Mouse (Mus musculus): ENCODE results near the gene Phactr3. TPM values are rescaled to one million over a fixed set of nuclear protein-coding genes. Genes with fewer than 3 reads are reported as not detected.

Phactr3 gene
- polyA plus RNA-seq, 1 experiment, result not detected

- TF ChIP-seq GATA1 (IDR thresholded peaks at IDR 0.05; ENCODE audit: low read length), result no peak
These were observed 89.4 kb downstream of the Phactr3 start for GRCm38 (mm10) chr2:178208186-178208600.

GRCm38 (mm10) chr2:178213826-178214225 is 95.1 kb downstream of the Phactr3 start:
- no peak for TF ChIP-seq GATA1 (IDR thresholded peaks at IDR 0.05; ENCODE audit: low read length)

GRCm38 (mm10) chr2:178214531-178214930 is 95.8 kb downstream of the Phactr3 start:
- no peak for TF ChIP-seq GATA1 (IDR thresholded peaks at IDR 0.05; ENCODE audit: low read length)

DNA sequence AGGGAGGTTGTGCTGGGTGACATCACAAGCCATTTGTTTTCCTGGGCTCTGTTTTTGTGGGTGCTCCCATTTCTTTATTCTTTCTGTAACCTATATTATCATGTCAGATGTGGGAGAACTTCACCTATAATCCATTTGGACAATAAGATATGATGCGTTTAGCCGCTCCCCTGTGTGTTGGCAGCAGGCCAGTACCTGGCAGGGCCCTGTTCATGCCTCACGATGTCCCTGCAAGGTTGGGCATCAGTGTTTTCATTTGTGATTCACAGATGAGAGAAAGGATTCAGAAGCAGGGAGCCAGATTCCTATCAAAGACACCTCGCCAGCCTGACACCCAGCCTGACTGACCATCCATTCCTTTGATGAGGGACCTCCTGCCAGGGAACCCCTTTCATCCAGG is 99.7 kb downstream of the Phactr3 start:
- TF ChIP-seq GATA1 (IDR thresholded peaks at IDR 0.05; ENCODE audit: low read length), result no peak

DNA sequence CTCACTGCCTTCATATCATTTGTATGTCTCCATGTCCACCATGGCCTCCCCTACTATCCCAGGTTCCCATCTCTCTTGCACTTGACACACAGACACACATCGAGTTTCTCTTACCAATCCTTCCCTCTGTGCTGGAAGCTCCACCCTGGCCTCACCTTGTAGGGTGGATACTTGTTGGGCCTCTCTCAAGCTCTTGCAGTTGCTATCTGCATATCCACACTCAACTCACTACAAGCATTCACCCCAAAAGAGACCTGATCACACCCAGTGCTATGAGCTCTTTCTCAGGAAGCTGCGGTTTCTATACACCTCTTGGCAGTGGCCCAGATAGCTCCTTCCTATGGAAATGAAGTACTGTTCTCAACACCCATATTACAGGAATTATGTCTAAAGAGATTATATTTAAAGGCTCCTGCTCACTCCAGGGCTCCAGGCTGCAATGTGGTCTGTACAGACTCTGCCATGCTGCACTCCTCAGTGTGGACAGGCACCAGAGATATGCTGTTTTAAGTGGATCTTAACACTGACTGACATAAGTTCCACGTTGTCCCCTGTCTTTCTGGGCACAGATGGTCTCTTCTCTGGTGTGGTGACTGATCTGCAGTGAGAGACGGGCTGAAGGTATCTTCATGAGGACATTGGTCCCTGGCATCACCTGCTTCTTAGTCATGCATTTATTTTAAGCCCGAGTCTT is 100.8 kb downstream of the Phactr3 start:
- no peak for TF ChIP-seq GATA1 (IDR thresholded peaks at IDR 0.05; ENCODE audit: low read length)

GRCm38 (mm10) chr2:178220148-178220717 is 101.5 kb downstream of the Phactr3 start:
- TF ChIP-seq GATA1 (IDR thresholded peaks at IDR 0.05; ENCODE audit: low read length), result no peak

DNA sequence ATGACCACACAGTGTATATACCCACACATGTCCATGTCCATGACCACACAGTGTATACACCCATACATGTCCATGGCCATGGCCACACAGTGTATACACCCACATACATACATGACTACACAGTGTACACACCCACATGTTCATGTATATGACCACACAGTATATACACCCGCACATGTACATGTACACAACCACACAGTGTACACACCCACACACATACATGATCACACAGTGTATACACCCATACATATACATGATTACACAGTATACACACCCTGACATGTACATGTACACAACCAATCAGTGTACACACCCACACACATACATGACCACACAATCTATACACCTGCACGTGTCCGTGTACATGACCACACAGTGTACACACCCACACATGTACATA is 102.2 kb downstream of the Phactr3 start:
- TF ChIP-seq GATA1 (IDR thresholded peaks at IDR 0.05; ENCODE audit: low read length), result no peak

DNA sequence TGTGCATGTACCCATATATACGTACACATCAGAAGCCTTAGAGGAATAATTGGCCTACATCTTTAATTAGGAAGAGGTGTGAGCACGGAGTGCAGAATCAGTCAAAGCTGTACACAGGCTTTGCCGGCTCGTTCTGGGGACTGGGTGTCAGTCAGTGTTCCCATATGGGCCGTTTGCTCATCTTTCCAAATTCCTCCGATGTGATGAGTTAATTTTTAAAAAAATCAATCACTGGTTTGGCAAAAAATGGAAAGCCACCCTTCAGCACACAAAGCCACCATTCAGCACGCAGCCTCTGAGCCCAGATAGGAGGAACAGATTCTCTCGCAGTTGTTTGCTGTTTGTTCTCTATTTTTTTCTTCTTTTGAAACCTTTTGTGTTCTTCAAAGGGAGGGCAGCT is 110.5 kb downstream of the Phactr3 start:
- no peak for TF ChIP-seq GATA1 (IDR thresholded peaks at IDR 0.05; ENCODE audit: low read length)

GRCm38 (mm10) chr2:178233487-178233886 is 114.7 kb downstream of the Phactr3 start:
- no peak for TF ChIP-seq GATA1 (IDR thresholded peaks at IDR 0.05; ENCODE audit: low read length)

- no peak for TF ChIP-seq GATA1 (IDR thresholded peaks at IDR 0.05; ENCODE audit: low read length)
These were observed 118.3 kb downstream of the Phactr3 start for GRCm38 (mm10) chr2:178237056-178237455.

- no peak for TF ChIP-seq GATA1 (IDR thresholded peaks at IDR 0.05; ENCODE audit: low read length)
These were observed 119.7 kb downstream of the Phactr3 start for GRCm38 (mm10) chr2:178238503-178238902.

GRCm38 (mm10) chr2:178240886-178241285 is 122.1 kb downstream of the Phactr3 start:
- no peak for TF ChIP-seq GATA1 (IDR thresholded peaks at IDR 0.05; ENCODE audit: low read length)

DNA sequence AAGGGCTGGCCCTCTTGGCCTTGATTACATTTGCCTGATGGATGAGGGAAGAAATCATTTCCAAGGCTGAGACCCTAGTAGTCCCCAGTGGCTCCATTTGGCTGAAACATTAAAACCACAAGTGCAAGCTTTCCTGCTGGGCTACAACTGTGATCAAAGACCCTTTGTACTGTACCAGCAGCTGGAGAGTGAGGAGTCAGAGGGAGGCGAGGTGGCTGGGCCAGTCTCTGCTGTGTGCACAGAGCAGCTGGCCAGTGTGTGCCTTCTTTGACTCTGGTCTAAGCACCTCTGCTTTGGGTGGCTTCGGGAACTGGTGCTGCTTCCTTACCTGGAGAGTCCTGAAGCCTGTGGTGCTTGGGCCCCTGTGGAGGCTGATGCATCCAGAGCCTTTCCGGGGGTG is 122.6 kb downstream of the Phactr3 start:
- TF ChIP-seq GATA1 (IDR thresholded peaks at IDR 0.05; ENCODE audit: low read length), result no peak

DNA sequence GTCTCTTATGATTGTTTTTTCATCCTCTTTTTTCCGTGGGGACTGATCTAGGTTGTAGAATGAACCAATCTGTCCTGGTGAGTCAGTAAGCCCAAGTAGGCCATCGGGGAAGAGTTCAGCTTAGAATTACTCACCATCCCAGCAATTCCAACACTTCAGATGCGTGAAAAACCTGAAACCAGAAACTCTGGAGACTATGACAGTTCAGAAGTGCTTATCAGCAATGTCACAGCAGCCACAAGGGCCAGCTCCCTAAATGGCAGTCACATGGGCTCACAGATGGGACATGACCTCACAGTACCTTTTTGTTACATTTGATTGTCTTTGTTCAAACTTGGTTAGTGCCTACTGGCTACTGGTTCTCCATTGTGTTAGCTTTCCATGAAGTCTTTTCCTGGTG is 124.2 kb downstream of the Phactr3 start:
- TF ChIP-seq GATA1 (IDR thresholded peaks at IDR 0.05; ENCODE audit: low read length), result no peak

- TF ChIP-seq GATA1 (IDR thresholded peaks at IDR 0.05; ENCODE audit: low read length), result no peak
These were observed 126.1 kb downstream of the Phactr3 start for GRCm38 (mm10) chr2:178244866-178245265.

DNA sequence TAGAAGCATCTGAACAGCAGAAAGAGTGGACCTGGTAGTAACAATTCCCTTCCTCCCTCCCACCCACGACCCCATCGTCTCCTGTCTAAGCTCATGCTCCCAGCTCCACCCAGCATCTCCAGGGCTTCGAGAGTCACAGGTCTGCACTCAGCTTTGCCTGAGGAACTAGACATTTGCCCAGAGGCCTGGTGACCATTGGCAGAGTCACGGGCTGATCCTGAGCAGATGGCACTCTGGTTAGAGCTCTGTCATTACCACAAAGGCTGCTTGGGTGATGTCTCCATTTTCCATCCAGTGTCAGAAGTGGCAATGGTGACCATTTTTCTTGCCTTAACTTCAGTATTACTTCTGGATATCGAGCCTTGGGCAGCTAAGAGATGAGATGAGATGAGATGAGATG is 127.1 kb downstream of the Phactr3 start:
- TF ChIP-seq GATA1 (IDR thresholded peaks at IDR 0.05; ENCODE audit: low read length), result no peak

GRCm38 (mm10) chr2:178246767-178247166 is 128.0 kb downstream of the Phactr3 start:
- TF ChIP-seq GATA1 (IDR thresholded peaks at IDR 0.05; ENCODE audit: low read length), result no peak
